Mouse (Mus musculus): Measurements from ENCODE around the gene Mis18a.

Mis18a gene

DNA sequence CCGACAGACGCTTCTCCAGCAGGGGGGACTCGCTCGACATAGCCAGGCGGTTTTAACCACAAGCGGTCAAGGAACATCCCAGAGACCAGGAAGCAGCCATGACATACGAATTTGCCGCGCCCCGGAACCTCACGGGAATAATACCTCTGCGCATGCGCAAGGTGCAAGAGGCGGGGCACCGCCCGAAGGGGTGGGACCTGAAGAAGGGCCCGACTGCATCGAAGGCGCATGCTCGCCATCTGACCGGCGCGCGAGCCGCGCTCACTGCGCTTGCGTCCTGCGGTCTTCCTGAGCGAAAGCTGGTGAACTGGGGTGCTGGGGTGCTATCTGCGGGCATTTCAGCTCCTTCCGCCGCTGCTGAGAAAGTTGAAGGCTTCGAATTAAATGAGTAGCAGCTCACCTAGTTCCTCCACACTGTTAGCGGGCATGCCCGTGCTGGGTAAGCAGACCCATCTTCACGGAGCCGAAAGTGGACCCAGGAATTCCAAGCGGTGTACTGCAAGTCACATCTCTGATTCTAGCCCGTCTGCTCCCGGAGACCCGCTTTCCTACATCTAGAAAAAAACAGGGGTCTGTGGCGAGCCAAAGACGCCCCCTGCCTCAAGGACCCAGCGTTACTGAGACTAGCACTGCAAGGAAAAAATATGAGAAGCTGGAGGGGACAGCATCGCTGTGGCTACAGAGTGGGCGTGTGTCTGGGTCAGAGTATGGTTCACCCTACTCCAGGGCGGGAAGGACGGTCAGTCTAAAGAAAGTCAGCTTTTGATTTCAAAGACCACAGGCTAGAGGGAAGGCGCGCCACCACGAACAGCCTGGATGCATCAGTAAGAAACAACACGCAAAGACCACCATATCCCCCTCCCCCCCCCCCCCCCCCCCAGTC, at the start of gene Mis18a:
Mis18a (minus strand) TSS at position 172 of the 883 bp plus-strand sequence.
- DNase-seq: peak; percentile 93

DNA sequence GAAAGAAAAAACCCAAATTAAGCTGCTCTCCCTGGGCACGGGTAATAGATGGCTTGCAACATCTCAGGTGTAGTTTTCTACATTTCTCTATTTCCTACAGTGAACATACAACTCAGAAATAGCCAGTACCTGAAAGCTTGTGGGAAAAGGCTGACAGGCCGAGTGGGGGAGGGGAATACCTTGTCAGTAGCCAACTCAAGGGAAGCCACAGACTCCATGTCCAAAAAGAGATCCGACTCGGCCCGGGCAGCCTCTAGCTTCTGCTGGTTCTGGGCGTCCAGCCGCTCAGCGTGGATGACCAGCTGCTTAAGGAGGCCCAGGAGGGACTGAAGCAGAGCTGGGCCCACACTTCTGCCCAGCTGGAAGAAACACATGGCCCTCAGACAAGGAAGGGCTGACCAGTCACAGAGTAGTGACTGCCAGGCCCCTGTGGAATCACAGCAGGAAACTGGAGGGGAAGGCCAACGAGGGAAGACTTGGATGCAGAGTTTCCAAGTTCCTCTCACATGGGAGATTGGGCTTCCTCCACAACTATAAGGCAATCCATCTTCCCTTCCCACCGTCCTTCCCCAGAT, 48.8 kb upstream of the Mis18a start:
- DNase-seq: no peak

DNA sequence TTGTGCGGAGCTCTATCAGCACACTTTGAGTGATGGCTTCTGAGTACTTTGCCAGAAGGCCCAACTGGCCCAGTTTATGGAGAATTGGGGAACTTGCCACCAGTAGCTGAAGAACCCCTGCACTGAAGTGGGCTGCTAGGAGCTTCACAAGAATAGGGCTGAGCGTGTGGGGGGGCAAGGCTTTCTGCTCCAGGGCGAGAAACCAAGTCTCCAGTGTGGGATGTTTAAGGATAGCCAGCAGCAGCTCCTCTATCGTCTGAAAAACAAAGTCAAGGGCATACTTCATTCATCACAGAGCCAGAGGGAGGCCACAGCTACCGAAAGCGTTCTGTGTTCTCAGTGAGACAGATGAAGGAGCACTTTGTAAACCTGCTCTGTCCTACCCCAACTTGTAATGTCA, 47.4 kb upstream of the Mis18a start:
- no peak for DNase-seq

DNA sequence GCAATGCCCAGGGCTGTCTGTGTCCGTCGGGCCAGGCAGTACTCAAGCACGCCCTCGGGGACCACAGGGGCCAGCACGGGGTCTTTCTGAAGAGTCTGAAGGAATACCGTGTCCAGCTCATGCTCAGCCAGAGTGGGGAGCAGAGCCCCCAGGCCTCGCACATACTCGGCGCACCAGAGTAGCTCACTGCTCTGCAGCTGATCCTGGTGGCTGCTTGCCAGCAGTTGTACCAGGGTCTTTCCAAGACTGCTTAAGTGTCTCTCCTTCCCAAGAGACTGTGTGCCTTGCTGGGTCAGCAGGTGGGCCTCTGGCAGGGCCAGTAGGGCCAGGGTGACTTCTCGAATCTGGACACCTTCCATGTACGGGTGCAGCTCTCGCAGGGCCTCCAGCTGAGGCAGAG, 47.0 kb upstream of the Mis18a start:
- no peak for DNase-seq

DNA sequence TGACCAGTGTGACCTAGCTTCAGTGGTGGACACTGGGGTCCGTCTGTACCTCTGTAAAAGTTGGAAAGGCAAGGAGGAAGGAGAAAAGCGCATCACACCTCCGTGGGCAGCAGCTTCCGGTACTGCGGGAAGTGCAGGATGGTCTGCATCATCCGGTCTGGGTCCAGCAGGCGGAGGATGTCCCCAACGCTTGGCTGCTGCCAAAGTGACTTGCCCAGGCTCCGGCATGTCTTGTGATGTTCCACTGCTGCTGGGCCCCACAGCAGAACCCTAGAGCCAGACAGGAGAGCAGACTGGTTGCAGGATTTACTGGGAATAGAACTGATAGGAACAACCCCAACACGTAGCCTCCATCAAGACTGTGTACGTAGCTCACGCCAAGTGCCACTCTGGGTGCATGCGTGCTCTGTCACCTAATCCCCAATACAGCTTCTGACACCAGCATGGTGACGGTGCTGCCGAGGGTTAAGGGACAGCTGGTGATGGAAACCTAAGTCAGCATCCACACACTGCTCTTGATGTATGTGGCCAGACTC, 39.8 kb upstream of the Mis18a start:
- DNase-seq: no peak

DNA sequence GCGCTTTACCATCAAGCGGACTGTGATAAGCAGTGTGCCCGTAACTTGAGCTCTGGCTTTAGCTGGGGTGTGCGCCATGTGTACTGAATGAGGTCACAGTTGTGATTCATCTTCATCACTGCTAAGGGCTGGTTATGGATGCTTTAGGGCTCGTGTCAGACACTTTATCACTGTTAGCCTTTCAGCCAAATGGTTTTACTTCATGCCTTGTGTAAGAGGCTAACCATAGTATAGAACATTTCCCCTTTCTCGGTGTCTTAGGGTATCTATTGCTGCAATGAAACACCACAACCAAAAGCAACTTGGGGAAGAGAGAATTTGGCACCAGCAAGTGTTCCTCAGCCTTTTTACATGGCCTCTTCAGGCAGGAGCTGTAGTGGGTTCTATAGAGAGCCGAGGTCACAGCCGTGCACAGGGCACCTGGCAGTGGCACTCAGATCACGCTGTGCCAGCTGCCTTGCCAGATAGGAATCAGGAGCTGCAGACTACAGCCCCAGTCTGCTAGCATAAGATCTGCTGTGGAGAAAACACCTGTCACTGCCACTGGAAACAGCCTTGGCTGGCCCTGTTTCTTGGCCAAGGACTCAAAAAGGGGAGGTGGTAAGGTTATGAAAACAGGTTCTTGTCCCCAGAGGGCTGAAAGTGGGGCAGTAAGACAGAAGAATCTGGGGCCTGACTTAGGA, 38.1 kb upstream of the Mis18a start:
- no peak for DNase-seq

DNA sequence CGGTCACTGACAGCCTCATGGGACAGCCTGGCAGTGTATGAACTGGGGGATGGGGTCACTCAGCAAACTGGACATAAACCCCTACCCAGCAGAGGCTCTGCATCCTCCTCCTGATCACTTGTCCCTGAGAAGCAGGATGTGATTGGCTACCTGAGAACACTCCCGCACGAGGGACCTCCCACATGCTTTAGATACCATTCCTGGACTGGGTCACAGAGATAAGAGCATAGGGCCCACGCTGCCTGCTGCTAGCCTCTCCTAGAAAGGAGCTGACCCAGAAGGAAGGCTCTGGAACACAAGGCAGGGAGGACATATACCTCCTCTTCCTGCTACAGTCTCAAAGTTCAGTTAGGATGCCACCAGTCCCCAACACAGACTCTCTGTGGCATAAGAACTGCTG, 33.3 kb upstream of the Mis18a start:
- DNase-seq: peak; percentile 12

DNA sequence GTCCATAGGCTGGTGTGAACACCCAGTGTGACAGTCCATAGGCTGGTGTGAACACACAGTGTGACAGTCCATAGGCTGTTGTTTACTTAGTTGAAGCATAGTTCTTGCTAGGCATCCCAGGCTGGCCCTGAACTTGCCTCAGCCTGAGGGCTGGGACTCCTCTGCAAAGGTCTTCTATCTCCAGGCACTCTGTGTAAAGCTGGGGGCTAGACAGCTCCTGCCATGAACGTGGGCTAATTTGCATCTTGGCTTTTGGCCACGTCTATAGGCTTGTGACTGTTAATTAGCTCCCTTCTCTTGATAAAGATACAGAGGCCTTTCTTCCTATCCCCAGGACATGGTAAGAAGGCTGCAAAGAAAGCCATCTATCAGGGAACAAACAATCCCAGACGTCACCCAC, 32.1 kb upstream of the Mis18a start:
- DNase-seq: no peak

DNA sequence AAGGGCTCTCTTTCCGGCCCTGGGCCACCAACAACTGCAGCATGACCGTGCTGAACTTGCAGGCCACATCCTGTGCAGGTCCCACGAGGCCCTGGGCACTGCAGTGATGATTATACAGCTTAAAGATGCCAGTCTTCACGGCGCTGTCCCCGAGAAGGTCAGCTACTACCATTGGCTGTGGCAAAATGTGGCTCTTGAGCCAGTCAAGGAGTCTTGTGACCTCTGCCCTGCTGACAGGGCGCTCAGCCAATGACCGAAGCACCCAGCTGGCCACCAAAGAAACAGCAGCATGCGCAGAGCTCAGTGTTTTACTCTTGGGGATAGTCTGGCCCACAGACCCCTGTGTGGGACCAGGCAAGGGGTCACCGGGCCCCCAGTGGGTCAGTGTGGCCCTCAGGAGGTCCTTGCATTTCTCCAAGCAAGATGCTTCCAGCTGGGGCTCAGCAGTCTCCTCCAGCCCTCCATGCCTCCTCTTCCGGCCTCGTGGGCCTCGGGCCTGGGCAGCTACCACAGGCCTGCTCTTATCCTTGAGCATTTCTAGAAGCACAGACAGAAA, 26.3 kb upstream of the Mis18a start:
- DNase-seq: no peak

DNA sequence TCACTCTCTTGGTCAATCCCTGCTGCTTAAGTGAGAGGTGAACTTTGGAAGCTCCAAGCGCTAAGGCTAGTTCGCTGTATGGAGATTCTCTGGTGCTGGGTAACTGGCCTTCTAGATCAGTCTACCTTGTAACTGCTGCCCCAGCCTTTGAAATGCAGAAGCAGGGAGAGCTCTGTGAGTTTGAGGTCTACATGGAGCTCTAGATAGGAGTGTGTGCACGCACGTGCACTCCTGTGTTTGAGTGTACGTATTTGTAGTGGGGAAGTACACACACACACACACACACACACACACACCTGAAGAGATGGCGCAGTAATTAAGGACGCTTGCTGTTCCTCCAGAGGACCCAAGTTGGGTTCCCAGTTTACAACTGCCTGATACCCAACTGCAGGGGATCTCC, 21.0 kb upstream of the Mis18a start:
- no peak for DNase-seq

DNA sequence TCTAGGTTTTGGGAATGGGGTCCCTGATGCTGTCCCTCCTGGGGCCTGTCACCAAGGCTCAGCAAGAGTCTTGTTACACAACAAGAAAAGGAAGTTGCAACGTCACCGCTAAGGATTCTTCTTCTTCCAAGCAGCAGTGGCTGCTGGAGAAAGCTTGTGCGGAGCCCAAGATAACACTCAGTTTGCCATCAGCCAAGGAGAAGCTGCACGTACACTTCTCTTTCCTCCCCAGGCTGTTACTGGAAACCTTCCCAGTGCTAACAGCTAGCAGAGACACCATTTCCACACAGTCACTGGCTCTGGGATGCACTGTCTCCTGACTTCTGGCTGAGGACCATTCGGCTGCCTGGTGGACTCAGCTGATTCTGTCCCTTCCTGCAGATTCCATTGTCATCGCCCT, 19.9 kb upstream of the Mis18a start:
- DNase-seq: no peak

DNA sequence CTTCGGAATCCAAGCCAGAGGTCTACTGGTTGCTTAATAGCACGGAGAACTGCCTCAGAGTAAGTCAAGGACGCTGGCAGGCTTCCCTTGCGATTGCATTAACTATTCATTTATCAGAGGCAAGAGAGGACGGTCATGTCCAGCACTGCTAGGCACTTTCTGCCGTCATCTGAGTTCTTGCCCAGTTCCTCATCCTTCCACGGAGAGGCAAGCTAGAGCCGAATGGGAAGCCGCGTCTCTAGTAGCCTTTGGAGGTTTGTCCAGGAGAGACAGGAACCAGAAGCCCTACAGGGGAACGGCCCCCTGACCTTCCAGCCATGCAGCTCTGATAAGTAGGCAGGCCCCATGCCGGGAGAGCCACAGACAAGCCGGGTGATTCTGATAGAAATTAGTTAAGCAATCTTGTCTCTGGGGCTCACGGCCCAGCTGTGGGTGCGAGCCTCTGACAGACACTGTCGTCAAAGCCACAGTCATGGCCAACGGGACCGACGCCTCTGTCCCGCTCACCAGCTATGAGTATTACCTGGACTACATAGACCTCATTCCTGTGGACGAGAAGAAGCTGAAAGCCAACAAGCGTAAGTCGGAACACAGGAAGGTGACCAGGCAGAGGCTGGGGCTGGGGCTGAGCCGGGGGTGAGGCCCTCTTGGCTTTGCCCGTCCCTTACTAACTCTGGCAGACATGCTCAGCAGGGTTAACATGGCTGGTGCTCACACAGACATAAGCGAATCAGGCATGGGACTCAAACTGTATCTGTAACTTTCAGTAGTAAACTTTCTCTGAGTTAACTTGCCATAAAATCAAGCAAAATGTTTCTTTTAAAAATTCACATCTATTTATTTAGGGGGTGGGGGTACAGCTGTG, 11.1 kb upstream of the Mis18a start, which contains the start of gene Mrap:
Mrap (plus strand) TSS at position 116 of the 865 bp plus-strand sequence.
- DNase-seq: no peak

DNA sequence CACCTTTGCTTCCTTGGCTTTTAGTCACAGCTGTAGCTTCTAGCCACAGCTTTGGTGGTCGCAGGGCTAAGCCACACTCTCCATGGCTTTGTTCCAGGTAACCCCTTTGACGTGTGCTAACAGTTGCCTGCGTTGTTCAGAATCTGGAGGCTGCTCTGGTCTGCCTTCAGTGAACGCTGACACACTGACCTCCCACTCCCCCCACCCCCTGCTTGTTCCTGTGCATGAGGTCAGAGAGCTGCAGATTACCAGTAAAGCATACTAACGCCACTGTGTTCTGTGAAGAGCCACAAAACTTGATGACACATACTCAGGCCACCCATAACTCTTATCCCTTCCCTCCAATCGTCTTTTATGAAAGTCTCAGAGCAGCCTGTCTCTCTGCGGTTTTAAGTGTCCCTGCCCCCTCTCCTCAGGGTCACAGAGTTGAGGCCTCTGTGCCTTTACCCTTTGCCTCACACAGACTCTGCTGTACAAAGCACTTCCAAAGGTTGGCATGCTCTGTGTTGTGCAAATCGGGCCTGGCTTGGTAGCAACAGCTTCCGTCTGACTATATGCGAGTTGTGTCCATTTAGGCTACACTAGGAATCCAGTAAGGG, 9.6 kb upstream of the Mis18a start:
- peak; percentile 20 for DNase-seq

DNA sequence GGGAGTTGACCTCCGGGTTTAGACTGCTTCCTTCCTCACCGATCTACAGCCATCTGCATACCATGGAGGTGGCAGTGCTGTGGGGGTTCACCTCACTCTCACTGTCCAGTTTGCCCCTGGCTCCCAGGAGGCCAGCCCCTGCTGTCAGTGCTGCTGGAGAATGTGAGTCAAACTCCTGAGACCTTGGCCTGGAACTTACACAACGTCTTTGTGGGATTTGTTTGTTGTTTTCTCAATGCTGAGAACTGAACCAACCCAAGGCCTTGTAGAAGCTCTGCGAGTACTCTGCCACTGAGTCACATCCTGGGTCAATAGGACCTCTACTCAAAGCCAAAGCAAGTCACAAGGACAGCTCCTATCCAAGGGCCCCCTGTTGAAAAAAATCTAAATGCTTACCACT, 8.4 kb upstream of the Mis18a start:
- no peak for DNase-seq

DNA sequence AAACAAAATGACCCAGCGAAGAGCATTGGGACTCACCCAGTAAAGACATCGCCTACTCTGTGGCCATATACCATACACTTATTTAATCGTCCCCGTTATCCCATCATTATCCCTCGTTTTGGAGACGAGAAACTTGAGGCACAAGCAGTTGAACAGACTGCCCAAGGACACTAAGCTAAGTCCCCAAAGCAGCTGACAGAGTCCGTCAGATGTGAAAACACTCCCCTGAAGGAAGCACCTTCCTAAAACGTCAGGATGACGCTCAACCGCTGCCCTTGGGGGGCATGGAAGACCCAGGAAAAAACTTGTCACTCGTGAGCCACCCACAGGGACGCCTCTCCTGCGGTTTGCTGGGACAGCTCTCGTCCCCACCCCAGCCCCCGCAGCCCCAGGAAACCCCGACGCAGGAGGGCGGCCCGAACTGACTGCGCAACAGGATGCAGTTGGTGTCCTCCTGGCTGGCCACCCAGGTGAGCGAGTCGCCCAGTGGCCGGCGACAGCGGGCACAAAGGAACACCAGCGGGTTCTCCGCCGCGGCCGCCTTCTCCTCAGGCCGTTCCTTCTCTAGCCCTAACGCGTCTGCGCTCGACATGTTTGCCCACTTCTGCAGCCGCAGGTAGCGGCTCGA, 490 bp downstream of the Mis18a start:
- DNase-seq: no peak

DNA sequence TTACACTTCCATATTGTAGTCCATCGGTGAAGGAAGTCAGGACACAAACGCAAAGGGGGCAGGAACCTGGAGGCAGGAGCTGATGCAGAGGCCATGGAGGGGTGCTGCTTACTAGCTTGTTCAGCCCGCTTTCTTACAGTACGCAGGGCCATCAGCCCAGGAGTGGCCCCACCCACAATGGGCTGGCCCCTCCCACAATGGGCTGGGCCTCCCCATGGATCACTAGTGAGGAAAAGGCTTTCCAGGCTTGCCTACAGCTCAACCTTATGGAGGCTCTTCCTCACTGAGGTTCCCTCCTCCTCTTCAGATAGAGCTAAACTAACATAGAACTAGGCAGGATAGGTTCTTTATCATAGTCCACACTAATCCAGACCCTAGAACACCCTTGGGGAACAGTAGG, 3.2 kb downstream of the Mis18a start:
- DNase-seq: no peak

DNA sequence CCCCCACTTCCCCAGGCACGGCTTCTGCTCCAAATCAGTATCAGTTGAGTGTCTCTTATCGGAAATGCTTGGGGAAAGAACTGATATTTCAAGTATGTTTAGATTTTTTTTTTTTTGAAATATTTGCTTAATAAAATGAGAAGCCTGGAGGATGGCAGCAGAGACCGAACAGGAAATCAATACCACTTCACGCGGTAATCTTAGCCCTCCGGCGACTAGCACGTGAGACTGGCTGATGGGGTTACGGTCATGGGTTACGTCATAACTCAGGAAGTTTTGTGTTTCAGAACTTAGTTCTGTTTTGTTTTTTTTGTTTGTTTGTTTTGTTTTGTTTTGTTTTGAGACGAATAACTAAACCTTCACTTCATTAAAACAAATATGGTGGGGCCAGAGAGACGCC, 16.9 kb downstream of the Mis18a start:
- DNase-seq: no peak

DNA sequence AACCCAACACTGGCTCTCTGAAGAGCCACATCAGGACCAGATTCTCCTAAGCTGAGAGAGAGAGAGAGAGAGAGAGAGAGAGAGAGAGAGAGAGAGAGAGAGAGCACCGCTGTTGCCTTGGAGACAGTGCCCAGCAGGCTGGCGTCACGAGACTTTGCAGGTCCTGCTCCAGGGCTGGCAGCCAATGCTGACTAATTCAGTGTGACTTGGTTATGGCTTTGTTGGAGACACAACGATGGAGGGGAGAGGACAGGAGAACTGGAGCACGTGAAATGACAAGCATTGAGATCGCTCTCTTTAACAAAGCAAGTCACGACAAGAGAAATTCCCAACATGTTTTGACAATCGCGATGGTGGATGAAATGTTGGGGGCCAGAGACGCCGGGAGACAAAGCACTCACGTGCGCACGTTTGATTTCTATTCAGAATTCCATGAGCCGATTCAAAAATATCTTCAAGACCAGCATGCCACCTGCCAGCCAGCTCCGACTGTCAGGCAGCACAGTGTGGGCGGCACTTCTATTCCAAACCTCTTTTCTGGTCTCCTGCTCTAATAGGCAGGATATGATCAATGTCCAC, 17.4 kb downstream of the Mis18a start:
- DNase-seq: peak; percentile 48

DNA sequence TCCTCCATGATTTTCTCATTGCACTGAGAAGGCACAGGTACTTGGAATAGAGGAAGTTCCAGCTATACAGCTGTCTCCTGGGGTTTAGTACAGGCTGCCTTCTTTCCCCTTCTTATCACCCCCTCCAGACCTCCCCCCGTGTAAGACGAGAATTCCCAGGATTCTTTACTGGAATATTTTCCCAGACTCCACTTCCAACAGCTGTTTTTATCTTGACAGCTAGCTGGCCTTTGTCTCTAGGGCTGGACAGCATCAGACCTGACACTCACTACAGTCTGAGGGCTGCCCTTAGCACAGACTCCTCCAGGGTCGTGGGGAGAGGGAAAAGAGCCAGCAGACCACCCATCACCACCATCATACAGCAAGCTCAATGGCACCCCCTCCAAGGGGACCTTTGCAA, 20.9 kb downstream of the Mis18a start:
- no peak for DNase-seq

DNA sequence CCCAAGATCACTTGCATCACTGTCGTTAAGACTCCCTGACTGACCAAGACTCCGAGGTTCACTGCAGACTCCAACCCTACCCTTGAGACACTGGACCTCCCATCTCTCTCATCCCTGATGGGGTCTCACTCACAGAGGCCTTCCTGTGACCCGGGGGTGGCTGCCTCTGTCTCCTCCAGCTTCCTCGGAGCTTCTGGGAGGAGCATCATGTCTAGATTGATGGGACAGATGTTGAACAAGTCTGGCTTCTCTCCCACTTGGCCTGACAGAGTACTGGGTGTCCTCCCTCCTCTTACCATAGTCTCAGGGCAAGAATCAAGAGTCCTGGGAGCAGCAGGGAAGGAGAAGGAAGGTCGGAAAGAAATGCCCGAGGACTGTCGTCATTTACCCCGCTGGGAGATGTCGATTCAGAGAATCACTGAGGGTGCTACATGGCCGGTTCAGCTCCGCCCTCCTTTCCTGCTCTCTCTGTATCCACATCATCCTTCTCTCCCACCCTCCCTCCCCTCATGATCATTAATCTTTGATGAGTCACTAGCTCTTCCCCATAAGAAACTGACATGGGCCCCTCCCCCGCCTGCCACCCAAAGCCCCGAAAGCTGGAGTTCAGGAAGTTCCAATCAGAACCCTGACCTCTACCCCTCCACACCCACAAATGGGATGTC, 22.9 kb downstream of the Mis18a start:
- no peak for DNase-seq

DNA sequence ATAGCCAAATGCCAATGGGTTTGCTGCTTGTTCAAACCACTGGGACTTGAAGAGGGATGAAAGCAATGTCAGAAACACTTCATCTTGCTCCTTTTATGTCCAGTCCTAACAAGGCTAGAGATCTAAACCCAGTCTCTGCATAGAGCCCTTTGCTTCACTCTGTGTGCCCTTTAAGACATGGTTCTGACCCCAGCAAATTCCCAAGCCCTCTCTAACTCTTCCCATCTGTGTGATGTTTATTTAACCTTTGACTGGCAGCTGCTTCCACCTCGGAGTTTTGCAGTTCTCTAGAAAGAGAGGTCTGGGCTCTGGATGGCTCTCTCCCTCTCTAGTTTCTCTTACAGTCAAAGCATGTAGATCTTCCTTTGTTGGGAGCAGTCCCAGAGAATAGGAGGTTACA, 23.6 kb downstream of the Mis18a start:
- DNase-seq: no peak
